Mouse (Mus musculus): Measurements from ENCODE around the gene Vmn1r8. TPM values are rescaled to one million over a fixed set of nuclear protein-coding genes. Genes with fewer than 3 reads are reported as not detected.
"Not testable (repeated sequence)": the region's sequence is repeated elsewhere in the genome, so short reads cannot be mapped to it uniquely, and the experiment has no call there.

Gene Vmn1r8
- not detected in 2 replicates for polyA plus RNA-seq (2012; ENCODE audit: insufficient read depth, insufficient read length, low replicate concordance, missing spikeins)

DNA sequence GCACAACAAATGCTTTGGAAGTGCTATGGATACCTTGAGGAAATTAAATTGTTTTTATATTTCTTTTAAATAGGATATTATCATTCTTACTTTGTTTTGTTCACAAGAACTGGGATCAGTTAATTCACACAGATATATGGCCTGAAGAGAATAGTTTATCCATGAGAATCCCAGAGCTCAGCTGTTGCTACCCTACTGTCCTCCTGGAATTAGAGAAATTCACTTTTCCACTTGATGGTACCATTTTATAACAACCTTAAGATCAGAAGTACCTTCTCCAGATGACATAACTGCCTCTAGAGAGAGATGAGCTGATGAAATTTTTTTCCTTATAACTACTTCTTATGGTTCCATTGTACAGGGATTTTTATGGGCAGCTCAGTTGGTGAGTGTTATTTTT, at the start of gene Vmn1r8:
Vmn1r8 (plus strand) TSS at position 301 of the 400 bp plus-strand sequence.
- no peaks in the 10 kb centered on the region for H3K4me1 ChIP-seq (ENCODE audit: control insufficient read depth, insufficient read depth, low read length)
- no peak within 1 kb of the TSS for H3K27ac ChIP-seq (ENCODE audit: insufficient read depth, low read depth, low read length)
- H3K4me3 ChIP-seq (ENCODE audit: insufficient read depth, low read depth, low read length), result no peak within 1 kb of the TSS
- TF ChIP-seq CTCF (IDR thresholded peaks at IDR 0.05; ENCODE audit: insufficient read depth, low read depth, low read length) (no peak), POLR2A (IDR thresholded peaks at IDR 0.05; ENCODE audit: insufficient read depth, low read depth, low read length) (no peak)

DNA sequence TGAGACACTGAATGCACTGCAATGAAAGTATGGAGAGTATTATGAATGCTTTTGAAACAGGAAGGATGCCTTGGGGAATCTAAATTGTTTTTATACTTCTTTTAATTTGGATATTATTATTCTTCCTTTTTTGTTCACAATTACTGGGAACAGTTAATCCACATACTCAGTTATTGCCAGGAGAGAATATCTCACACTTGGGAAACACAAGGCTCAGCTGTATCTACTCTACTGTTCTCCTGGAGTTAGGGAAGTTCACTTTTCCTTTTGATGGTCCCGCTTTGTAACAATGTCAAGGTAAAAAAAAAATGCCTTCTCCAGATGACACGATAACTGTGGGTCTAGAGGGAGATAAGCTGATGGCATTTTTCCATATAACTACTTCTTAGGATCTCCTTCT, 35.1 kb upstream of the Vmn1r8 start, which contains the start of gene Vmn1r6:
Vmn1r6 (plus strand) TSS at position 301 of the 400 bp plus-strand sequence.
- Histone ChIP-seq H3K27ac (ENCODE audit: insufficient read depth, low read depth, low read length) (no peak within 1 kb of the TSS), H3K4me1 (ENCODE audit: control insufficient read depth, insufficient read depth, low read length) (no peaks in the 10 kb centered on the region), H3K4me3 (ENCODE audit: insufficient read depth, low read depth, low read length) (no peak within 1 kb of the TSS)
- 87% methylated on average over 2 of the region's 2 CpGs for WGBS
- TF ChIP-seq CTCF (IDR thresholded peaks at IDR 0.05; ENCODE audit: insufficient read depth, low read depth, low read length), result no peak
- no peak for TF ChIP-seq POLR2A (IDR thresholded peaks at IDR 0.05; ENCODE audit: insufficient read depth, low read depth, low read length)

DNA sequence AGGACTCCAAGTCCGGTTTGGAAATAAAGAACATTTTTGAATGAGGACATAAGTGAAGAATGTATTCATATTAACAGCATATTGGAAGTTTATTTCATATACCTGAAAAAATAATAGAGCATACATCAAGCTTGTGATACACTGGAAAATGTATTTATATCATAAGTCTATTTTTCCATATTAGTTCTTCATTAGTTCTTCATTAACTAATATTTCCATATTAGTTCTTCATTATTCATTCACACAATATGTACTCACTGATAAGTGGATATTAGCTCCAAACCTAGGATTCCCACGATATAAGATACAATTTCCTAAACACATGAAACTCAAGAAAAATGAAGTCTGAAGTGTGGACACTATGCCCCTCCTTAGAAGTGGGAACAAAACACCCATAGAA, 6.9 kb upstream of the Vmn1r8 start, which contains the start of gene Vmn1r7:
Vmn1r7 (minus strand) TSS at position 101 of the 400 bp plus-strand sequence.
- not testable (repeated sequence) for H3K4me3 ChIP-seq (ENCODE audit: insufficient read depth, low read depth, low read length); H3K27ac ChIP-seq (ENCODE audit: insufficient read depth, low read depth, low read length); H3K4me1 ChIP-seq (ENCODE audit: control insufficient read depth, insufficient read depth, low read length)
- WGBS, result 83% methylated on average over 2 of the region's 2 CpGs

DNA sequence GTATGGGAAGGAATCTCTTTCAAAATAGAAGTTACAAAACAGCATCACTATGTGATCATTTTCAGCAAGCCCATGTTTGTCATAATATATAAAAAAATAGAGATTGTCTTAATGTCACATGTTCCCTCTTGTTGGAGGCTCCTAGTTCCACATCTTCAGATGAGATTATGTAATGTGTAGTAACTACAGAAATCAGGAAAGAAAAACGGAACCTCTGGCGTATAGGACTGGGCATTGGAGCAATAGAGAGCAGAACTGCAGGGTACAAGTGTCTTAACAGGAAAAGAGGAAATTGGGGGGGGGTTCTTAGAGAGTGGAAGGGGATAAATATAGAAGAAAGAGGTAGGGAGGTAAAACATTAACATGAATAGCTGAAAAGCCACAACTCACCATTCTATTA, 2.6 kb downstream of the Vmn1r8 start:
- WGBS, result 81% methylated on average over 2 of the region's 2 CpGs
- no peak for TF ChIP-seq CTCF (IDR thresholded peaks at IDR 0.05; ENCODE audit: insufficient read depth, low read depth, low read length)
- TF ChIP-seq POLR2A (IDR thresholded peaks at IDR 0.05; ENCODE audit: insufficient read depth, low read depth, low read length), result no peak
- no peak overlapping the region for H3K27ac ChIP-seq (ENCODE audit: insufficient read depth, low read depth, low read length)
- no peak overlapping the region for H3K4me3 ChIP-seq (ENCODE audit: insufficient read depth, low read depth, low read length)
- H3K4me1 ChIP-seq (ENCODE audit: control insufficient read depth, insufficient read depth, low read length), result no peaks in the 10 kb centered on the region

DNA sequence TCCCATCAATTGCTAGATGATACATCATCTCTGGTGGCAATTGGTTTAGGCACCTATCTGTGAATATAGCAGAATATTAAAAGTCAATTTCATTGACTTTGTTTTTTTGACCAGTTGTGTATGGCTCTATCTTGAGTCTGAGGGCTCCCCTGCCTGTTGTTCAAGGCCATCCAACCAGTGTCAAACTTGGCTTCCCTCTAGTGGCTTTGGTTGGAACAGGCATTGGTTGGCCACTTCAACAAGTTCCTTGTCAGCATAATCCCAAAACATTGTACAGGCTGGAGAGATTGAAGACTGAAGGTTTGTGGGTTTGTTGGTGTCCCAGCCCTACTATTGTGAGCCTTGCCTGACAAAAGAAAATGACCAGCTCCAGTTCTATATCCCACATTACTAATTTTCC, 31.6 kb downstream of the Vmn1r8 start:
- no peak for TF ChIP-seq CTCF (IDR thresholded peaks at IDR 0.05; ENCODE audit: insufficient read depth, low read depth, low read length)
- no peak for TF ChIP-seq POLR2A (IDR thresholded peaks at IDR 0.05; ENCODE audit: insufficient read depth, low read depth, low read length)
- Histone ChIP-seq H3K27ac (ENCODE audit: insufficient read depth, low read depth, low read length) (no peak overlapping the region), H3K4me3 (ENCODE audit: insufficient read depth, low read depth, low read length) (no peak overlapping the region), H3K4me1 (ENCODE audit: control insufficient read depth, insufficient read depth, low read length) (no peaks in the 10 kb centered on the region)

DNA sequence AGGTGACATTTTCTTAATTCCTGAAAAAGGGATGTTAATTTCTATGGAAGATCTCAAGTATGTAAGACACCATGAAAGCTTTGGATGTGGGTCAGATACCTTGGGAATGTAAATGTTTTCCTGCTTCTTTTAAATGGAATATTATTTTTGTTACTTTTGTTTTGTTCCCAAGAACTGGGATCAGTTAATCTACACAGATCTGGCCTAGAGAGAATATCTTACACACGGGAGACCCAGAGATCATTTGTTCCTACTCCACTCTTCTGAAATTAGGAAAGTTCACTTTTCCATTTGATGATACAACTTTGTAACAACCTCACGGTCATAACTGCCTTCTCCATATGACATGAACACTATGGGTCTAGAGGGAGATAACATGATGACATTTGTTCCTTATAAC, 34.4 kb downstream of the Vmn1r8 start, which contains the start of gene Vmn1r9:
Vmn1r9 (plus strand) TSS at position 301 of the 400 bp plus-strand sequence.
- WGBS, result 85% methylated on average over 2 of the region's 2 CpGs
- TF ChIP-seq CTCF (IDR thresholded peaks at IDR 0.05; ENCODE audit: insufficient read depth, low read depth, low read length) (no peak), POLR2A (IDR thresholded peaks at IDR 0.05; ENCODE audit: insufficient read depth, low read depth, low read length) (no peak)

More for the DNA sequence above, 34.4 kb downstream of the Vmn1r8 start, which contains the start of gene Vmn1r9:
- Histone ChIP-seq H3K4me3 (ENCODE audit: insufficient read depth, low read depth, low read length) (no peak within 1 kb of the TSS), H3K27ac (ENCODE audit: insufficient read depth, low read depth, low read length) (no peak within 1 kb of the TSS), H3K4me1 (ENCODE audit: control insufficient read depth, insufficient read depth, low read length) (no peaks in the 10 kb centered on the region)

Other genes starting within 250 kb of the Vmn1r8 start
- not detected in 2 replicates for gene Kbtbd2, start 234.5 kb upstream of the Vmn1r8 start, polyA plus RNA-seq (2012; ENCODE audit: insufficient read depth, insufficient read length, low replicate concordance, missing spikeins)
- not detected in 2 replicates for gene Fkbp9, start 200.2 kb upstream of the Vmn1r8 start, polyA plus RNA-seq (2012; ENCODE audit: insufficient read depth, insufficient read length, low replicate concordance, missing spikeins)
- not detected in 2 replicates for gene Nt5c3, start 108.4 kb upstream of the Vmn1r8 start, polyA plus RNA-seq (2012; ENCODE audit: insufficient read depth, insufficient read length, low replicate concordance, missing spikeins)
- not detected in 2 replicates for gene Vmn1r4, start 108.3 kb upstream of the Vmn1r8 start, polyA plus RNA-seq (2012; ENCODE audit: insufficient read depth, insufficient read length, low replicate concordance, missing spikeins)
- gene Vmn1r5, start 62.0 kb upstream of the Vmn1r8 start, polyA plus RNA-seq (2012; ENCODE audit: insufficient read depth, insufficient read length, low replicate concordance, missing spikeins), result not detected in 2 replicates
- gene Vmn1r6, start 35.0 kb upstream of the Vmn1r8 start, polyA plus RNA-seq (2012; ENCODE audit: insufficient read depth, insufficient read length, low replicate concordance, missing spikeins), result not detected in 2 replicates
- not detected in 2 replicates for gene Vmn1r7, start 7.0 kb upstream of the Vmn1r8 start, polyA plus RNA-seq (2012; ENCODE audit: insufficient read depth, insufficient read length, low replicate concordance, missing spikeins)
- not detected in 2 replicates for gene Vmn1r9, start 34.5 kb downstream of the Vmn1r8 start, polyA plus RNA-seq (2012; ENCODE audit: insufficient read depth, insufficient read length, low replicate concordance, missing spikeins)
- not detected in 2 replicates for gene Vmn1r10, start 77.2 kb downstream of the Vmn1r8 start, polyA plus RNA-seq (2012; ENCODE audit: insufficient read depth, insufficient read length, low replicate concordance, missing spikeins)
- gene Vmn1r11, start 101.2 kb downstream of the Vmn1r8 start, polyA plus RNA-seq (2012; ENCODE audit: insufficient read depth, insufficient read length, low replicate concordance, missing spikeins), result not detected in 2 replicates
- gene Vmn1r12, start 124.6 kb downstream of the Vmn1r8 start, polyA plus RNA-seq (2012; ENCODE audit: insufficient read depth, insufficient read length, low replicate concordance, missing spikeins), result not detected in 2 replicates
- gene Vmn1r13, start 171.0 kb downstream of the Vmn1r8 start, polyA plus RNA-seq (2012; ENCODE audit: insufficient read depth, insufficient read length, low replicate concordance, missing spikeins), result not detected in 2 replicates
- gene Vmn1r14, start 199.4 kb downstream of the Vmn1r8 start, polyA plus RNA-seq (2012; ENCODE audit: insufficient read depth, insufficient read length, low replicate concordance, missing spikeins), result not detected in 2 replicates
- not detected in 2 replicates for gene Vmn1r15, start 225.7 kb downstream of the Vmn1r8 start, polyA plus RNA-seq (2012; ENCODE audit: insufficient read depth, insufficient read length, low replicate concordance, missing spikeins)